Mouse (Mus musculus) liver, embryonic 13.5 days (tissue): ENCODE measurements around the gene Shisa8. TPM values are rescaled to one million over a fixed set of nuclear protein-coding genes. Genes with fewer than 3 reads are reported as not detected.

Source experiments
- ATAC-seq: fragments of 200-750 bp; cut with Nextera tagmentation; 2 replicates; pipeline ENCODE4 v1.8.0; 2017; ENCODE audit warnings: low read depth, mild to moderate bottlenecking, moderate number of reproducible peaks, moderate library complexity
- DNase-seq: peaks from one replicate; pipeline ENCODE4 v3.0.0; 2022
- H3K27ac ChIP-seq: fragments of 300-500 bp; sonication (generic); 2 replicates; pipeline ENCODE4 v1.5.1; 2015; ENCODE audit warnings: moderate library complexity, mild to moderate bottlenecking, inconsistent platforms
- H3K27me3 ChIP-seq: fragments of 300-500 bp; sonication (generic); 2 replicates; pipeline ENCODE4 v1.6.1; 2015; ENCODE audit warnings: mild to moderate bottlenecking, inconsistent platforms
- H3K36me3 ChIP-seq: fragments of 300-500 bp; sonication (generic); 2 replicates; pipeline ENCODE4 v1.6.1; 2015; ENCODE audit warnings: mild to moderate bottlenecking, inconsistent platforms
- H3K4me1 ChIP-seq: fragments of 300-500 bp; sonication (generic); replicated peaks from 2 replicates; pipeline ENCODE4 v1.6.1; 2015; ENCODE audit warnings: inconsistent platforms
- H3K4me2 ChIP-seq: fragments of 300-500 bp; sonication (generic); 2 replicates; pipeline ENCODE4 v1.6.1; 2015; ENCODE audit warnings: inconsistent platforms, mild to moderate bottlenecking, moderate library complexity
- H3K4me3 ChIP-seq: fragments of 300-500 bp; sonication (generic); replicated peaks from 2 replicates; pipeline ENCODE4 v1.5.1; 2015; ENCODE audit warnings: mild to moderate bottlenecking, inconsistent platforms
- H3K9ac ChIP-seq: fragments of 300-500 bp; sonication (generic); 2 replicates; pipeline ENCODE4 v1.6.1; 2015; ENCODE audit warnings: mild to moderate bottlenecking, inconsistent platforms
- H3K9me3 ChIP-seq: fragments of 300-500 bp; sonication (generic); replicated peaks from 2 replicates; pipeline ENCODE4 v1.6.1; 2016; ENCODE audit warnings: inconsistent platforms
- WGBS: fragments of 180-500 bp; shearing (Covaris S2); methylation state at CpG from one replicate; pipeline ENCODE4 v1.1.7; 2015; ENCODE audit not compliant: insufficient replicate concordance; 5-methylcytosine and 5-hydroxymethylcytosine counted together
- polyA plus RNA-seq: library from polyadenylated mRNA; unstranded; fragments of >200 nt; fragmentation: Nextera tagmentation; extraction: Ambion mirVana; gene quantifications from 2 replicates; pipeline ENCODE4 v1.2.1, GENCODE M21; 2015

The Shisa8 gene
- polyA plus RNA-seq, 1 experiment from 2014 or later = 0.10 TPM

GRCm38 (mm10) chr15:82186131-82186530 is 26.5 kb downstream of the Shisa8 start:
- Histone ChIP-seq H3K4me2 (peak overlapping the region; percentile 70), H3K27ac (peak overlapping the region; percentile 98), H3K9me3 (peaks cover 13% of the 10 kb centered on the region), H3K4me3 (no peak overlapping the region), H3K9ac (peak overlapping the region; percentile 72), H3K27me3 (no peaks in the 10 kb centered on the region), H3K4me1 (peaks cover 62% of the 10 kb centered on the region), H3K36me3 (peaks cover 90% of the 10 kb centered on the region)
- WGBS = 19% methylated on average over 14 of the region's 14 CpGs
- peak; percentile 75 for DNase-seq
- ATAC-seq = peak; percentile 74

DNA sequence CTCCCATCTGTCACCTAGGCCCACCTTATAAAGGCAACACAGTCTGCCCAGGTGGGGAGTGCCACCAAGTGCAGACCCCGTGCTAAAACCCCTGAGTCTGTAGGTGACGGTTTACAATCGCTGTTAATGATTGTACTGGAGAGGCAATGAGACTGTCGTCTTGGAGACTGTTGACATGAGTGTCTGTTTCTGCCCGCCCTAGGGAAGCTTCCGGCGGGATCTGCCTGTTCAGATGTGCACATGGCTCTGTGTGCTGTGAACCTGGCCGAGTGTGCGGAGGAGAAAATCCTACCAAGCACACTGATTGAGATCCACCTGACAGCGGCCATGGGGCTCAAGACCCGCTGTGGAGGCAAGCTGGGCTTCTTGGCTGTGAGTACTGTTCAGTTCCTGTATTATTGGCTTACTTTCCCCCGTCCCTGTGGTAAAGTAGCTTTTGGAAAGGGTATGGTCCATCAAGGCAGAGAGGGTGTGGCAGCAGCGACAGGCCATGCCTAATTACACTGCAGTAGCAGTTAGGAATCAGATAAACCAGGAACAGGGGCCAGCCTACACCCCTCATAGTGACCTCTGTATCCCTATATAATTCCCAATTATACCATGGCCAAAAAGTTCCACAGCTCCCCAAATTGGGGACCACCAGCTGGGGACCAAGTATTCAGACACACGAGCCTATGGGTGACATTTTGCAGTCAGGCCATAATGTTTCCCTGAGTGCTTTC is 27.4 kb downstream of the Shisa8 start:
- WGBS = 63% methylated on average over 14 of the region's 14 CpGs
- peaks cover 66% of the 10 kb centered on the region for H3K4me1 ChIP-seq
- peaks cover 92% of the 10 kb centered on the region for H3K36me3 ChIP-seq
- H3K4me2 ChIP-seq = peak overlapping the region; percentile 70
- H3K27me3 ChIP-seq = no peaks in the 10 kb centered on the region
- ATAC-seq = peak; percentile 41
- no peak for DNase-seq
- H3K27ac ChIP-seq = peak overlapping the region; percentile 98
- H3K9me3 ChIP-seq = peaks cover 13% of the 10 kb centered on the region
- H3K9ac ChIP-seq = peak overlapping the region; percentile 72
- H3K4me3 ChIP-seq = peak overlapping the region; percentile 1; the same call in 1 of the 2 replicates

GRCm38 (mm10) chr15:82184656-82185055 is 28.0 kb downstream of the Shisa8 start:
- peaks cover 66% of the 10 kb centered on the region for H3K4me1 ChIP-seq
- no peak for DNase-seq
- H3K27me3 ChIP-seq = no peaks in the 10 kb centered on the region
- H3K36me3 ChIP-seq = peaks cover 92% of the 10 kb centered on the region
- no peak for ATAC-seq
- 65% methylated on average over 10 of the region's 10 CpGs for WGBS
- peak overlapping the region; percentile 72 for H3K9ac ChIP-seq
- H3K9me3 ChIP-seq = peaks cover 13% of the 10 kb centered on the region
- peak overlapping the region; percentile 43 for H3K4me3 ChIP-seq
- H3K4me2 ChIP-seq = peak overlapping the region; percentile 70
- peak overlapping the region; percentile 98 for H3K27ac ChIP-seq

GRCm38 (mm10) chr15:82184183-82184582 is 28.4 kb downstream of the Shisa8 start:
- Histone ChIP-seq H3K4me2 (peak overlapping the region; percentile 70), H3K4me1 (peaks cover 66% of the 10 kb centered on the region), H3K4me3 (peak overlapping the region; percentile 43), H3K9ac (peak overlapping the region; percentile 72), H3K27me3 (no peaks in the 10 kb centered on the region), H3K9me3 (peaks cover 13% of the 10 kb centered on the region), H3K27ac (peak overlapping the region; percentile 98), H3K36me3 (peaks cover 92% of the 10 kb centered on the region)
- ATAC-seq (peak; percentile 90), DNase-seq (peak; percentile 87)
- WGBS = 12% methylated on average over 7 of the region's 7 CpGs

GRCm38 (mm10) chr15:82183596-82183995 is 29.0 kb downstream of the Shisa8 start:
- H3K36me3 ChIP-seq = peaks cover 92% of the 10 kb centered on the region
- H3K9me3 ChIP-seq = peaks cover 13% of the 10 kb centered on the region
- ATAC-seq (0 out of 2 replicates have a peak, but pooled peaks have one; percentile 9), DNase-seq (no peak)
- H3K4me2 ChIP-seq = peak overlapping the region; percentile 70
- H3K27me3 ChIP-seq = no peaks in the 10 kb centered on the region
- WGBS = 67% methylated on average over 10 of the region's 10 CpGs
- H3K9ac ChIP-seq = peak overlapping the region; percentile 72
- H3K4me3 ChIP-seq = peak overlapping the region; percentile 43
- peaks cover 66% of the 10 kb centered on the region for H3K4me1 ChIP-seq
- H3K27ac ChIP-seq = peak overlapping the region; percentile 98

- no peak for ATAC-seq
- Histone ChIP-seq H3K4me1 (peaks cover 53% of the 10 kb centered on the region), H3K27me3 (no peaks in the 10 kb centered on the region), H3K4me3 (no peak overlapping the region), H3K4me2 (no peak overlapping the region), H3K36me3 (peaks cover 94% of the 10 kb centered on the region), H3K27ac (0 out of 2 replicates have a peak overlapping the region, but pooled peaks have one; percentile 58), H3K9me3 (peaks cover 12% of the 10 kb centered on the region), H3K9ac (no peak overlapping the region)
- WGBS = 86% methylated on average over 4 of the region's 4 CpGs
- no peak for DNase-seq
Observed at GRCm38 (mm10) chr15:82182311-82182710, 30.3 kb downstream of the Shisa8 start.

DNA sequence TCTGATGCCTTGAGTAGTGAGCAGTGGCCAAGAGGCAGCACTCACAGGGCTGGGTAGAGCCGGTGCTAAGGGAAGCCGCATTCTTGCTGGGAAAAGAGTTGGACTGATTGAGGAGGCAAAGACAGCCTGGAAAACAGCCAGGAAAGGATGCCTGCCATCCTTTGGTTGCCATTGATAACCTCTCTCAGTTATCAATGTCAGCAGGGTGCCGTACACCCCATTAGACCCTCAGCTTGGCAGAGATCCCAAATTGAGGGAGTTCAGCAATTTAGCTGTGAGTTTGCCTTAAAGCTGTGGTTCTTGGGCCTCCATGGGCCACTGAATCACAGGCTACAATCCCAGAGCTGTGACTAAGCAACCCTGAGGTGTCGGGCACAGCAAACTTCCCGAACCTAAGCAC is 31.5 kb downstream of the Shisa8 start:
- Histone ChIP-seq H3K4me3 (no peak overlapping the region), H3K36me3 (peaks cover 94% of the 10 kb centered on the region), H3K9me3 (peaks cover 9% of the 10 kb centered on the region), H3K4me2 (no peak overlapping the region), H3K4me1 (peaks cover 41% of the 10 kb centered on the region), H3K27ac (peak overlapping the region; percentile 58), H3K27me3 (no peaks in the 10 kb centered on the region), H3K9ac (no peak overlapping the region)
- DNase-seq (no peak), ATAC-seq (no peak)
- 86% methylated on average over 5 of the region's 5 CpGs for WGBS

- Histone ChIP-seq H3K9me3 (peaks cover 9% of the 10 kb centered on the region), H3K4me3 (no peak overlapping the region), H3K9ac (no peak overlapping the region), H3K4me2 (no peak overlapping the region), H3K27me3 (no peaks in the 10 kb centered on the region), H3K27ac (no peak overlapping the region), H3K36me3 (peaks cover 95% of the 10 kb centered on the region), H3K4me1 (peaks cover 8% of the 10 kb centered on the region)
- 88% methylated on average over 7 of the region's 7 CpGs for WGBS
- DNase-seq = no peak
- no peak for ATAC-seq
Observed at GRCm38 (mm10) chr15:82177743-82178290, 34.8 kb downstream of the Shisa8 start.

DNA sequence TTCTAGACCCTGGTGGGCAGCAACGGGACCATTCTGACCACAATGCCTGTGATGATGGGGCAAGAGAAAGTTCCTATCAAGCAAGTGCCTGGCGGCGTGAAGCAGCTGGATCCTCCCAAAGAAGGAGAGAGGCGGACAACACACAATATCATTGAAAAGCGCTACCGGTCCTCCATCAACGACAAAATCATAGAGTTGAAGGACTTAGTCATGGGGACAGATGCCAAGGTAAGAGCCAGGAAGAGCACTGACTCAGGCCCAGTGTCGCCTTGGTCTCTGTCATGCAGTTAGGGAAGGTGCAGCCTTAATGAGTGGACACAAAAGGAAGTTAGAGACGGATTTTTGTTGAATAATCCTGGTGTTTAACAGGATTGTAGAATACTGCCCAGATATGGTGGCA is 37.5 kb downstream of the Shisa8 start:
- Histone ChIP-seq H3K27me3 (no peaks in the 10 kb centered on the region), H3K9ac (no peak overlapping the region), H3K27ac (no peak overlapping the region), H3K4me1 (no peaks in the 10 kb centered on the region), H3K4me2 (no peak overlapping the region), H3K9me3 (no peaks in the 10 kb centered on the region), H3K4me3 (no peak overlapping the region), H3K36me3 (peaks cover 95% of the 10 kb centered on the region)
- no peak for DNase-seq
- no peak for ATAC-seq
- WGBS = 90% methylated on average over 9 of the region's 9 CpGs

- H3K27ac ChIP-seq = no peak overlapping the region
- H3K9ac ChIP-seq = no peak overlapping the region
- no peak for DNase-seq
- H3K36me3 ChIP-seq = peaks cover 76% of the 10 kb centered on the region
- ATAC-seq = no peak
- no peaks in the 10 kb centered on the region for H3K27me3 ChIP-seq
- no peak overlapping the region for H3K4me3 ChIP-seq
- H3K4me1 ChIP-seq = peaks cover 17% of the 10 kb centered on the region
- WGBS = 82% methylated on average over 8 of the region's 8 CpGs
- no peak overlapping the region for H3K4me2 ChIP-seq
- no peaks in the 10 kb centered on the region for H3K9me3 ChIP-seq
Observed at GRCm38 (mm10) chr15:82172648-82173047, 40.0 kb downstream of the Shisa8 start.

- Histone ChIP-seq H3K4me2 (no peak overlapping the region), H3K9me3 (no peaks in the 10 kb centered on the region), H3K4me3 (no peak overlapping the region), H3K9ac (no peak overlapping the region), H3K4me1 (peaks cover 36% of the 10 kb centered on the region), H3K27ac (no peak overlapping the region), H3K27me3 (no peaks in the 10 kb centered on the region), H3K36me3 (peaks cover 58% of the 10 kb centered on the region)
- DNase-seq = no peak
- WGBS = 88% methylated on average over 36 of the region's 36 CpGs
- ATAC-seq = no peak
Observed at GRCm38 (mm10) chr15:82170437-82171377, 41.9 kb downstream of the Shisa8 start.
